Mouse (Mus musculus) embryonic facial prominence, embryonic 12.5 days (tissue): Measurements from ENCODE around the gene Vmn2r27. TPM values are rescaled to one million over a fixed set of nuclear protein-coding genes. Genes with fewer than 3 reads are reported as not detected.

Experiments
- polyA plus RNA-seq: library from polyadenylated mRNA; unstranded; fragments of >200 nt; fragmentation: Nextera tagmentation; extraction: Ambion mirVana; gene quantifications from 2 replicates; pipeline ENCODE4 v1.2.1, GENCODE M21; 2016

Gene Vmn2r27
- polyA plus RNA-seq, 1 experiment from 2014 or later: not detected

Other genes with a start within 250 kb of the Vmn2r27 start
- not detected in 2 replicates for gene Vmn2r26, start 207.3 kb downstream of the Vmn2r27 start, polyA plus RNA-seq
- not detected in 2 replicates for gene Cd163, start 72.8 kb upstream of the Vmn2r27 start, polyA plus RNA-seq
- 59.1 and 64.5 TPM in 2 replicates for gene Pex5, start 183.2 kb upstream of the Vmn2r27 start, polyA plus RNA-seq
- gene Clstn3, start 232.9 kb upstream of the Vmn2r27 start, polyA plus RNA-seq: 13.1 and 13.8 TPM in 2 replicates